Mouse (Mus musculus) stomach, postnatal 0 days (tissue): ENCODE data around the gene St3gal5. TPM values are rescaled to one million over a fixed set of nuclear protein-coding genes. Genes with fewer than 3 reads are reported as not detected.
"Not testable (repeated sequence)": the region's sequence is repeated elsewhere in the genome, so short reads cannot be mapped to it uniquely, and the experiment has no call there.

Source experiments
- ATAC-seq: fragments of 200-750 bp; cut with Nextera tagmentation; 2 replicates; pipeline ENCODE4 v1.8.0; 2017; ENCODE audit not compliant: low FRiP score, low TSS enrichment
- DNase-seq: peaks from one replicate; pipeline ENCODE4 v3.0.0-alpha.2; 2016; ENCODE audit warnings: low spot score
- H3K27ac ChIP-seq: fragments of 300-500 bp; sonication (generic); replicated peaks from 2 replicates; pipeline ENCODE4 v1.5.1; 2014; ENCODE audit warnings: mild to moderate bottlenecking, control low read depth
- H3K27me3 ChIP-seq: fragments of 300-500 bp; sonication (generic); 2 replicates; pipeline ENCODE4 v1.6.1; 2014; ENCODE audit warnings: low read length; ENCODE audit not compliant: control insufficient read depth, insufficient read depth
- H3K36me3 ChIP-seq: fragments of 300-500 bp; sonication (generic); 2 replicates; pipeline ENCODE4 v1.6.1; 2014; ENCODE audit warnings: low read length, mixed read lengths; ENCODE audit not compliant: control insufficient read depth, insufficient read depth
- H3K4me1 ChIP-seq: fragments of 300-500 bp; sonication (generic); replicated peaks from 2 replicates; pipeline ENCODE4 v1.6.1; 2014; ENCODE audit warnings: antibody characterized with exemption; ENCODE audit not compliant: control insufficient read depth, insufficient read depth
- H3K4me2 ChIP-seq: fragments of 300-500 bp; sonication (generic); replicated peaks from 2 replicates; pipeline ENCODE4 v1.6.1; 2014; ENCODE audit warnings: low read depth, mild to moderate bottlenecking, control low read depth, moderate library complexity
- H3K4me3 ChIP-seq: fragments of 300-500 bp; sonication (generic); 2 replicates; pipeline ENCODE4 v1.5.1; 2014; ENCODE audit warnings: low read depth, low read length, control low read depth
- H3K9ac ChIP-seq: fragments of 300-500 bp; sonication (generic); 2 replicates; pipeline ENCODE4 v1.6.1; 2014; ENCODE audit warnings: mild to moderate bottlenecking, low read length, control low read depth, mixed read lengths
- H3K9me3 ChIP-seq: fragments of 300-500 bp; sonication (generic); 2 replicates; pipeline ENCODE4 v1.6.1; 2016; ENCODE audit warnings: low read length; ENCODE audit not compliant: control insufficient read depth
- CTCF ChIP-seq: IDR thresholded peaks from 2 replicates; pipeline ENCODE4 v1.5.1; 2016; ENCODE audit warnings: antibody characterized with exemption, low read depth, mild to moderate bottlenecking, moderate library complexity
- EP300 ChIP-seq: optimal IDR thresholded peaks from 2 replicates; pipeline ENCODE3; 2016; ENCODE audit warnings: antibody characterized with exemption
- WGBS: fragments of 180-500 bp; shearing (Covaris S2); extraction: QIAGEN DNeasy Blood & Tissue Kit; methylation state at CpG from one replicate; pipeline ENCODE4 v1.1.7; 2014; 5-methylcytosine and 5-hydroxymethylcytosine counted together
- polyA plus RNA-seq: library from polyadenylated mRNA; unstranded; fragments of >200 nt; fragmentation: Nextera tagmentation; extraction: Ambion mirVana; gene quantifications from 2 replicates; pipeline ENCODE4 v1.2.1, GENCODE M21; 2015

Gene St3gal5
- polyA plus RNA-seq, 1 experiment from 2014 or later, result 14.2 TPM

DNA sequence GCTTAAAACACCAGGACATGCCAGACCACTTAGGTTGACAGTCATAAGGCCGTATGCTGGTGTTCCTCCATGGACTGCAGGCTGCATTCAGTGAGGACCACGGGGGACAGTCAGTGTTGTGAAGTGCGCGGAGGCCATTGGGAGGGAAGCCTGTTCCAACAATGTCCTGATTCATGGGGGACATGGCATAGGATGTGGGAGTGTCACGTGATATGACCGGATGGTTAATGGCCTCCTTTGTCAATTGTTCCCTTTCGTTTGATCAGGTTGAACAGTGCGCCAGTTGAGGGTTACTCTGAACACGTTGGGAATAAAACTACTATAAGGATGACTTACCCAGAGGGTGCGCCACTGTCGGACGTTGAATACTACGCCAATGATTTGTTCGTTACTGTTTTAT lies 49.4 kb downstream of the St3gal5 start:
- Histone ChIP-seq H3K27ac (no peak overlapping the region), H3K27me3 (no peaks in the 10 kb centered on the region), H3K36me3 (no peaks in the 10 kb centered on the region; the same call in 1 of the 2 replicates), H3K4me2 (no peak overlapping the region), H3K4me1 (no peaks in the 10 kb centered on the region), H3K9me3 (no peaks in the 10 kb centered on the region), H3K4me3 (no peak overlapping the region), H3K9ac (no peak overlapping the region)
- no peak for DNase-seq
- ATAC-seq, result no peak
- WGBS, result 83% methylated on average over 14 of the region's 14 CpGs
- TF ChIP-seq CTCF (no peak), EP300 (no peak)

DNA sequence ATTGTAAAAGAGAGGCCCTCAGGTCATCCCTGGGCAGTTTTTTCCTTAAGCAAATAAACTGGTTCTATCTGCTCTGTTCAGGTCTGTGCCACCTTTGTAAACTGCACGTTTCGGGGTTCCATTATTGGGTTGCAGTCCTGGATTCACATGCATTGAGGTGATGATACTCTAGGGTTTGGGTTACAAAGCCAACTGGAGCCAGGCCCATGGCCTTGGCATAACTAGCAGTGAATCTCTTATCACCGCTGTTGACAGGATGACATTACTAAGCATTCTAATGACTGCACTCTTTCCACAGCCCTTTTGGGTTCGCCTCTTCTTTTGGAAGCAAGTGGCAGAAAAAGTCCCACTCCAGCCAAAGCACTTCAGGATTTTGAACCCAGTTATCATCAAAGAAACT lies 51.3 kb downstream of the St3gal5 start:
- 93% methylated on average over 4 of the region's 4 CpGs for WGBS
- TF ChIP-seq CTCF (no peak), EP300 (no peak)

DNA sequence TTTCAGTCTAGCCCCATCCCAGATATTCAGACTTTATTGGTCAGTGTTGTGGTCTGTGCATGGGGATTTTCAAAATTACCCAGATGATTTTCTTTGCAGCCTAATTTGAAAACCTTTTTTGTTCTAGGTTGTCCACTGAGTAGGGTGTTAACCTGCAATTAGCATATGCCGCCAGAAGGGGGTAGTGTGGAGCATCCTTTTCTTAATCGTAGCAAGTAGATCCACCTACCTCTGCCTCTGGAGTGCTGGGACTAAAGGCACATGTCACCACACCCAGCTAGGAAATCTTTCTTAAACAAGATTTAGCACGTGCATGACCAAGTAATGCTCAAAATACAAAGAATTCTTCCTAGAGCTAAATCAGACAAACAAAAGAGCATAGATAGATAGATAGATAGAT lies 52.4 kb downstream of the St3gal5 start:
- Histone ChIP-seq H3K36me3 (peaks cover 2% of the 10 kb centered on the region; the same call in 1 of the 2 replicates), H3K27me3 (no peaks in the 10 kb centered on the region), H3K4me1 (no peaks in the 10 kb centered on the region), H3K4me3 (no peak overlapping the region), H3K9ac (no peak overlapping the region), H3K4me2 (no peak overlapping the region), H3K27ac (no peak overlapping the region), H3K9me3 (no peaks in the 10 kb centered on the region)
- TF ChIP-seq CTCF (peak; percentile 15; the same call in 1 of the 2 replicates), EP300 (no peak)
- 89% methylated on average over 3 of the region's 3 CpGs for WGBS
- ATAC-seq, result no peak
- DNase-seq, result no peak

More for the DNA sequence above, 51.3 kb downstream of the St3gal5 start:
- H3K9me3 ChIP-seq, result no peaks in the 10 kb centered on the region
- no peaks in the 10 kb centered on the region for H3K4me1 ChIP-seq
- H3K9ac ChIP-seq, result no peak overlapping the region
- H3K27me3 ChIP-seq, result no peaks in the 10 kb centered on the region
- H3K4me2 ChIP-seq, result no peak overlapping the region
- no peak overlapping the region for H3K27ac ChIP-seq
- peaks cover 2% of the 10 kb centered on the region; the same call in 1 of the 2 replicates for H3K36me3 ChIP-seq
- ATAC-seq (no peak), DNase-seq (no peak)
- H3K4me3 ChIP-seq, result no peak overlapping the region

- ATAC-seq, result no peak
- Histone ChIP-seq H3K4me1 (no peaks in the 10 kb centered on the region), H3K4me2 (no peak overlapping the region), H3K9ac (no peak overlapping the region), H3K27me3 (no peaks in the 10 kb centered on the region), H3K36me3 (peaks cover 2% of the 10 kb centered on the region; the same call in 1 of the 2 replicates), H3K9me3 (no peaks in the 10 kb centered on the region), H3K4me3 (no peak overlapping the region), H3K27ac (no peak overlapping the region)
- no peak for TF ChIP-seq EP300
- 83% methylated on average over 7 of the region's 7 CpGs for whole genome bisulfite sequencing
- DNase-seq, result no peak
Observed at GRCm38 (mm10) chr6:72152707-72153106, 55.3 kb downstream of the St3gal5 start.

DNA sequence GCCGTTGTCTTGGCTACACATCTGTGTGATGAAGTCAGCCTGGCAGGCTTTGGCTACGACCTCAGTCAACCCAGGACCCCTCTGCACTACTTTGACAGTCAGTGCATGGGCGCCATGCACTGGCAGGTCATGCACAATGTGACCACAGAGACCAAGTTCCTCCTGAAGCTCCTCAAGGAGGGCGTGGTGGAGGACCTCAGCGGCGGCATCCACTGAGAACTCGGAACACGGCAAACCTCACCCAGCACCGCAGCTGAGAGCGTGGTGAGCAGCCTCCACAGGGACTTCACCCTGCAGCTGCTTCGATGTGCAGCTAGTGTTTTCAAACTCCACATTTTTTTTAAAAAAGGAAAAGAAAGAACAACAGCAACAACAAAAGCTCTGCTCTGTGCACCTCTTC lies 56.1 kb downstream of the St3gal5 start:
- Histone ChIP-seq H3K9me3 (no peaks in the 10 kb centered on the region), H3K27me3 (no peaks in the 10 kb centered on the region), H3K27ac (no peak overlapping the region), H3K4me3 (no peak overlapping the region), H3K4me1 (no peaks in the 10 kb centered on the region), H3K4me2 (no peak overlapping the region), H3K36me3 (peaks cover 2% of the 10 kb centered on the region; the same call in 1 of the 2 replicates), H3K9ac (no peak overlapping the region)
- no peak for TF ChIP-seq CTCF
- TF ChIP-seq EP300, result no peak
- DNase-seq (no peak), ATAC-seq (no peak)
- WGBS, result 76% methylated on average over 11 of the region's 11 CpGs

DNA sequence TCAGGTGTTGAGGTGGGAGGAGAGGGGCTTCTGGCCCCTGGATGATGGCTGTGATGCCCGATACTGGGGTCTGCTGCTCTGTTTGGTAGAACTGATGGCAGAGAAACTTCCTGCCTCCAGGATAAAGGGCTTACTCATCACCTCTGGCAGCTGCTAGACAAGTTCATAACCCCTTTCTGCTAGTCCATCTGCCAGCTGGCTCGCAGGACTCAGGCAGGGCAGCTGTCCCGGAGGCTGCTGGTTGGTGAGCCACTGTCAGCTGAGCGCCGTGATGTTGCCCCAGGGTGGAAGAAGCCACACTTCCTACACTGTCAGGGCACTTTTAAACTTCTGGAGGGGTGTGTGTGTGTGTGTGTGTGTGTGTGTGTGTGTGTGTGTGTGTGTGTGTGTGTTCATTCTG lies 56.6 kb downstream of the St3gal5 start:
- H3K36me3 ChIP-seq, H3K4me1 ChIP-seq, H3K4me3 ChIP-seq, H3K9me3 ChIP-seq, H3K9ac ChIP-seq, H3K4me2 ChIP-seq, H3K27me3 ChIP-seq, H3K27ac ChIP-seq, DNase-seq: not testable (repeated sequence)
- whole genome bisulfite sequencing, result 67% methylated on average over 3 of the region's 5 CpGs
- ATAC-seq, result peak; percentile 18; the same call in 1 of the 2 replicates
